10 mouse cellular contexts compared by ENCODE assay signal in genomic region chr9:63074023-63074750, GRCm38 (mm10).
DNase-seq lines count a peak whose midpoint lies in the region; ATAC-seq and TF ChIP-seq lines count a peak whose summit lies in the region.
"Had no signal": no experiment of that assay in that cellular context is flagged by ENCODE, and none has a peak within 500 bp of the region (broad histone marks: within the 10 kb centered on the region; RNA-seq: fewer than 3 reads in every experiment).

No protein-coding gene starts in this region.

- ATAC-seq in hindbrain, embryonic 14.5 days (ENCODE audit: low FRiP score): no peak
- ATAC-seq in hindbrain, embryonic 15.5 days (ENCODE audit: low FRiP score, low read depth): no peak

- no peaks in the 10 kb centered on the region for H3K9me3 ChIP-seq in hindbrain, embryonic 10.5 days
- H3K9me3 ChIP-seq in hindbrain, embryonic 14.5 days (ENCODE audit: control insufficient read depth, low read length): no peaks in the 10 kb centered on the region
- H3K9me3 ChIP-seq in hindbrain, embryonic 15.5 days: no peaks in the 10 kb centered on the region
- H3K9me3 ChIP-seq: G1E had no signal

- 30% methylated on average over 10 of the region's 10 CpGs for WGBS in hindbrain, embryonic 10.5 days
- 33% methylated on average over 10 of the region's 10 CpGs for WGBS in hindbrain, embryonic 14.5 days
- 11% methylated on average over 10 of the region's 10 CpGs for WGBS in thymus, adult 2 months
- 36% methylated on average over 10 of the region's 10 CpGs for whole genome bisulfite sequencing in hindbrain, embryonic 15.5 days

- H3K27me3 ChIP-seq in hindbrain, embryonic 10.5 days (ENCODE audit: insufficient read depth, poor library complexity, severe bottlenecking): no peaks in the 10 kb centered on the region; the same call in 1 of the 2 replicates
- H3K27me3 ChIP-seq in hindbrain, embryonic 14.5 days (ENCODE audit: control insufficient read depth, insufficient read depth, low read length): no peaks in the 10 kb centered on the region
- no peaks in the 10 kb centered on the region for H3K27me3 ChIP-seq in thymus, adult 2 months (ENCODE audit: control insufficient read depth, insufficient read depth, low read length)
- H3K27me3 ChIP-seq in hindbrain, embryonic 15.5 days: no peaks in the 10 kb centered on the region

- peaks cover 29% of the 10 kb centered on the region for H3K4me1 ChIP-seq in hindbrain, embryonic 10.5 days (replicated peaks)
- H3K4me1 ChIP-seq in hindbrain, embryonic 14.5 days (replicated peaks; ENCODE audit: control insufficient read depth, insufficient read depth, low read length): 0 out of 2 replicates have a peak, but pooled peaks cover 7% of the 10 kb centered on the region
- peaks cover 5% of the 10 kb centered on the region for H3K4me1 ChIP-seq in thymus, adult 2 months (replicated peaks; ENCODE audit: control insufficient read depth, insufficient read depth, low read length)
- H3K4me1 ChIP-seq in hindbrain, embryonic 15.5 days (replicated peaks): peaks cover 14% of the 10 kb centered on the region

- no peaks in the 10 kb centered on the region for H3K36me3 ChIP-seq in hindbrain, embryonic 10.5 days
- no peaks in the 10 kb centered on the region for H3K36me3 ChIP-seq in hindbrain, embryonic 14.5 days (replicated peaks; ENCODE audit: control insufficient read depth, insufficient read depth)
- no peaks in the 10 kb centered on the region for H3K36me3 ChIP-seq in thymus, adult 2 months (ENCODE audit: control insufficient read depth, insufficient read depth, low read length)
- no peaks in the 10 kb centered on the region for H3K36me3 ChIP-seq in hindbrain, embryonic 15.5 days
- H3K36me3 ChIP-seq: G1E had no signal

- no peak overlapping the region for H3K4me2 ChIP-seq in hindbrain, embryonic 14.5 days (replicated peaks)
- H3K4me2 ChIP-seq in hindbrain, embryonic 15.5 days: no peak overlapping the region

- H3K27ac ChIP-seq in hindbrain, embryonic 10.5 days: peak overlapping the region; percentile 77
- H3K27ac ChIP-seq in hindbrain, embryonic 14.5 days: no peak overlapping the region
- H3K27ac ChIP-seq in thymus, adult 2 months (ENCODE audit: control insufficient read depth, insufficient read depth, low read length): no peak overlapping the region
- peak overlapping the region; percentile 25; the same call in 1 of the 2 replicates for H3K27ac ChIP-seq in hindbrain, embryonic 15.5 days (replicated peaks)

- TF ChIP-seq POLR2A in thymus, adult 2 months (IDR thresholded peaks at IDR 0.05; ENCODE audit: control insufficient read depth, extremely low read depth, insufficient read depth, low read length, poor library complexity): no peak

- H3K4me3 ChIP-seq in hindbrain, embryonic 10.5 days: no peak overlapping the region
- no peak overlapping the region for H3K4me3 ChIP-seq in hindbrain, embryonic 14.5 days (replicated peaks; ENCODE audit: low read length)
- no peak overlapping the region for H3K4me3 ChIP-seq in thymus, adult 2 months (ENCODE audit: control insufficient read depth, insufficient read depth, low read length)
- H3K4me3 ChIP-seq in hindbrain, embryonic 15.5 days: no peak overlapping the region

- TF ChIP-seq CTCF in thymus, adult 2 months (IDR thresholded peaks at IDR 0.05; ENCODE audit: borderline replicate concordance, control insufficient read depth, extremely low read depth, insufficient read depth, low read length, poor library complexity): no peak

- peak; percentile 23 for DNase-seq in hindbrain, embryonic 10.5 days (ENCODE audit: low spot score)
- no peak for DNase-seq in hindbrain, embryonic 14.5 days (ENCODE audit: low spot score)
- DNase-seq in thymus, adult 2 months: peak; percentile 9
- no peak for DNase-seq in thymus, postnatal 0 days (ENCODE audit: low spot score)
- no peak for DNase-seq in right cerebral cortex, adult 18-20 months
- DNase-seq in adrenal gland, adult (ENCODE audit: inconsistent age in 2 of 2, low spot score in 1 of 2): no peak
- DNase-seq in cerebellum, adult 9-11 months: no peak
- DNase-seq: retina, postnatal 1 day had no signal

- no peak overlapping the region for H3K9ac ChIP-seq in hindbrain, embryonic 14.5 days
- H3K9ac ChIP-seq in hindbrain, embryonic 15.5 days: no peak overlapping the region

Comparison
In these comparisons a context has a peak if more than half of its experiments do, and no peak if none do; other contexts are left out.
1. DNase-seq: peak in hindbrain, embryonic 10.5 days (single experiment) and thymus, adult 2 months (single experiment); none in hindbrain, embryonic 14.5 days (single experiment), thymus, postnatal 0 days (single experiment), right cerebral cortex, adult 18-20 months (single experiment), adrenal gland, adult (0 of 2) and cerebellum, adult 9-11 months (single experiment).
2. H3K27ac ChIP-seq: peak in hindbrain, embryonic 10.5 days (single experiment) and hindbrain, embryonic 15.5 days (single experiment); none in hindbrain, embryonic 14.5 days (single experiment) and thymus, adult 2 months (single experiment).